Mouse (Mus musculus) testis, adult 2 months (tissue): Measurements from ENCODE around the gene Zkscan2. TPM values are rescaled to one million over a fixed set of nuclear protein-coding genes. Genes with fewer than 3 reads are reported as not detected.
A peak's percentile ranks its signal among the peaks of the same experiment; 100 is the strongest.

ENCODE experiments used
- H3K27ac ChIP-seq: fragments of 200-500 bp; 2 replicates; pipeline ENCODE4 v1.5.1; 2012; ENCODE audit warnings: low read depth, low read length; ENCODE audit not compliant: control insufficient read depth, insufficient read depth
- H3K27me3 ChIP-seq: fragments of 200-500 bp; 2 replicates; pipeline ENCODE4 v1.6.1; 2012; ENCODE audit warnings: mild to moderate bottlenecking, low read length, moderate library complexity; ENCODE audit not compliant: control insufficient read depth, insufficient read depth
- H3K36me3 ChIP-seq: fragments of 200-500 bp; 2 replicates; pipeline ENCODE4 v1.6.1; 2012; ENCODE audit warnings: mild to moderate bottlenecking, low read length; ENCODE audit not compliant: control insufficient read depth, insufficient read depth
- H3K4me1 ChIP-seq: fragments of 200-500 bp; 2 replicates; pipeline ENCODE4 v1.6.1; 2012; ENCODE audit warnings: low read length; ENCODE audit not compliant: control insufficient read depth, insufficient read depth
- H3K4me3 ChIP-seq: fragments of 200-500 bp; 2 replicates; pipeline ENCODE4 v1.5.1; 2012; ENCODE audit warnings: low read depth, mild to moderate bottlenecking, low read length, moderate library complexity, mixed read lengths; ENCODE audit not compliant: control insufficient read depth
- CTCF ChIP-seq: fragments of 200-500 bp; IDR thresholded peaks from 2 replicates; pipeline ENCODE4 v1.5.1; 2012; ENCODE audit warnings: low read depth, mild to moderate bottlenecking, inconsistent platforms, low read length, moderate library complexity; ENCODE audit not compliant: control insufficient read depth, insufficient read depth, insufficient replicate concordance
- POLR2A ChIP-seq: fragments of 200-500 bp; IDR thresholded peaks from 2 replicates; pipeline ENCODE4 v1.6.1; 2012; ENCODE audit warnings: low read depth, mild to moderate bottlenecking, inconsistent platforms, low read length, moderate library complexity; ENCODE audit not compliant: control insufficient read depth
- polyA plus RNA-seq: library from polyadenylated mRNA; depleted of rRNA; stranded (reverse); fragments of >200 nt; gene quantifications from 2 replicates; pipeline ENCODE4 v1.2.3, GENCODE M21; 2012; rRNA removed

Gene Zkscan2
- 1.9 and 2.5 TPM in 2 replicates for polyA plus RNA-seq

DNA sequence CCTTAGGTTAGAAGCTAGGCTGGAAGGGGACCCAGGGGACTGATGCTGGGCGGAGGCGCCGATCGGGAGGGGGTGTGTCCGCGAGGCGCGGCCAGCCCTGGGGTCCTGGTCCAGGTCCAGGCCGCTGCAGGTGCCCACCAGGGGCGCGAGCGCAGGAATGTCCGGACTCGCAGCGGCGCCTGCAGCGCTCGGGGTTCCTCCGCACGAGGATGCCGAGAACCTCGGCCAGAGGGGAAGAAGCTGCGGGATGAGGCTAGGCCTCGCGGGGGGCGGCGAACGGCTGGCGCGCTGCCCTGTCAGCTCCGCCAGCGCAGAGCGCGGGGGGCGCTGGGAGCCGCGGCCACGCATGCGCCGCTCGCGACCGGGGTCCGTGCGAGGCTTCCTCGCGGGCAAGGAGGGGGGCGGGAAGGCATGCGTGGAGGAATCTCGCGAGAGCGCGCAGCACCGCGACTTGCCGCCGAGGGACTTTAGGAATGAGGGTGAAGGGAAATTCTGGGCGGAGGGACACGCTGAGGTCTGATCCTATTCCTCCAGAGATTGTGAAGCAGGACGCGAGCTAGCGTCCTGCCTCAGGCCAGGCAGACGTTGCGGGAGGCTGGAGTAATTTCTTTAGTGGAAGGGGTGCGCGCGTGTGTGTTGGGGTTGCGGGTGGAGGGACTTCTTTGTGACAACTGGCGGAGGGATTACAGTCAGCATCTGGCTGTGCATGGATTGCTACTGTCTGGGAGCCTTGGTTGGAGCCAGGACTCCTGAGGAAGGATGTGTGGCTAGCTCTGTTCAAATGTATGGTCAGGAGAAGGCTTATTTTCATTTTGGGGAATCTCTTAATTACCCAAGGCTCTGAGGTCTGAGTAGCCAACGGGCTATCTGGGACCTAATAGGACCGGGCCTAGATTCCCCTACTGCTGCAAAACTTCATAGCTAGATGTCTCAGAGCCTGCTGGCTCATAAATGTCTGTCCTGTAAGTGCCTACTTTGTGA is at the start of gene Zkscan2:
Gene Zkscan2, minus strand, starts transcription at position 211 of the 981 bp plus-strand sequence.
- peak; percentile 4; the same call in 1 of the 2 replicates for TF ChIP-seq CTCF
- TF ChIP-seq POLR2A: no peak; the same call in none of the 2 replicates
- no peaks in the 10 kb centered on the region for H3K36me3 ChIP-seq
- no peaks in the 10 kb centered on the region for H3K27me3 ChIP-seq
- peak within 1 kb of the TSS; percentile 95 for H3K27ac ChIP-seq
- H3K4me3 ChIP-seq: peak within 1 kb of the TSS; percentile 96
- peaks cover 4% of the 10 kb centered on the region for H3K4me1 ChIP-seq

DNA sequence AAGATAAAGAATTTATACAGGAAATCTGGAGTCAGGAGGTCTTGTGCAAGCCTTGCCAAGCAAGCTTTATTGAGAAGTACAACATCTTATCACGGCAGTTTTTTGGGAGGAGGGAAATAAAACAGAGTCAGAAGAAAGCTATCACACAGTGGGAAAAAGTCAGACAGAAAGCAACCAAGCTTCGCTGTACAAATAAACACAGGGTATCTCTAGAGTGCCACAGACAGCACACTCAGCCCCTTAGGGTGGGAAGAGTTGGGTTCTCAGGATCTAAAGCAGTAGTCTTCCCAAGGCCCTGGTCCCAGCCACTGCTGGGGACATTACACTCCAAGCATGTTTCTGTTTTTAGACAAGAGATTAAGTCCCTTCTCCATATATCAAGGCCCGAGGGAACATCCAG is 28.9 kb upstream of the Zkscan2 start:
- H3K27ac ChIP-seq: no peak overlapping the region
- H3K4me3 ChIP-seq: no peak overlapping the region
- H3K36me3 ChIP-seq: no peaks in the 10 kb centered on the region
- TF ChIP-seq POLR2A: no peak
- no peak for TF ChIP-seq CTCF
- H3K4me1 ChIP-seq: no peaks in the 10 kb centered on the region
- no peaks in the 10 kb centered on the region for H3K27me3 ChIP-seq

DNA sequence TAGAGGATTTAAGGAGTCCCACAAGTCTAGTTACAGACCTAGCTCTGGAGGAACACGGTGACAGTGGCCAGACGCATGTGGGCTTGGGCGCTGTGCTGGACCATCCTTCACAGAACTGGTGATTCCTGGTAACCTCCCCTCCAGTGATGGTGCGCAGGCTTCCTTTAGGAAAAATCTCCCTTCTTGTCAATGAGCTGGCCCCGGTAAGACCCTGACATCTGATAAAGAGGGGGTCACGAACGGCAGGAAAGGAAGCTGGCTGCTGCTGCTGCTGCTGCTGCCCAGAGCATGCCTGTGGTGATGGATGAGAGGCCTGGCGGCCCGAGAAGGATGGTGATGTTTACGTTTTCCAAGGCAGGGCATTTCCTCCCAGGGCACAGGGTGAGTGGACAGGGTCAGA is 25.5 kb upstream of the Zkscan2 start:
- Histone ChIP-seq H3K27me3 (no peaks in the 10 kb centered on the region), H3K27ac (no peak overlapping the region), H3K4me3 (no peak overlapping the region), H3K36me3 (no peaks in the 10 kb centered on the region), H3K4me1 (no peaks in the 10 kb centered on the region; the same call in 1 of the 2 replicates)
- TF ChIP-seq POLR2A (no peak), CTCF (no peak)

DNA sequence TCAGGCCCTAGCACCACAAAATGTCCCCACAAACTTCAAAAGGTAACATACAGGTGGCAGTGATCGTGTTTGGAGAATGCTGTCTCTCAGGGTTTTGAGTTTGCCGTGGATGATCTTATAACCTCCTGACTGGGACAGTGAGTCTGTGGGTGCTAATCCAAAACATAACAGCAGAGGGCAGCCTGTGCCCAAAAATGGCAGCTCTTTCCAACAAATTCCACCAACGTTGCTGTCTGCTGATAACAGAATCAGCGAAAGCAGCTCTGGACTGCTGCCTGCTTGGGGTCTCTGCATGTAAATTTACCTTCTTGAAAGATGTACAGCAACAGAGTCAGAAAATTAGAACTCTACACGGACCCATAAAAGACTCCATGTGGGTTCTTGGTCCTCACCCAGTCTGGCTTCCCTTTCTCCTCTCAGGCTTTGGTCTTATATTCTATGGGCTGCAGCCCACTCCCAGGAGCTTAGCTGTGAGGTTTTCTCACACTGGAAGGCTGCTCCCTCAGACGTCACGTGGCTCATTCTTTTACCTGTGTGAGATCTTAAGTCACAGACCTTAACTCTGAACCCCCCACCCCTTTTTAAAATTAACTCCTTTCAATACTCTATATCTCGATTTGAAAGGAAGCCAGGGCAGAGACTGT is 24.1 kb upstream of the Zkscan2 start:
- Histone ChIP-seq H3K4me3 (no peak overlapping the region), H3K27me3 (no peaks in the 10 kb centered on the region), H3K4me1 (no peaks in the 10 kb centered on the region; the same call in 1 of the 2 replicates), H3K27ac (no peak overlapping the region), H3K36me3 (no peaks in the 10 kb centered on the region)
- TF ChIP-seq CTCF: peak; percentile 28; the same call in 1 of the 2 replicates
- TF ChIP-seq POLR2A: no peak

DNA sequence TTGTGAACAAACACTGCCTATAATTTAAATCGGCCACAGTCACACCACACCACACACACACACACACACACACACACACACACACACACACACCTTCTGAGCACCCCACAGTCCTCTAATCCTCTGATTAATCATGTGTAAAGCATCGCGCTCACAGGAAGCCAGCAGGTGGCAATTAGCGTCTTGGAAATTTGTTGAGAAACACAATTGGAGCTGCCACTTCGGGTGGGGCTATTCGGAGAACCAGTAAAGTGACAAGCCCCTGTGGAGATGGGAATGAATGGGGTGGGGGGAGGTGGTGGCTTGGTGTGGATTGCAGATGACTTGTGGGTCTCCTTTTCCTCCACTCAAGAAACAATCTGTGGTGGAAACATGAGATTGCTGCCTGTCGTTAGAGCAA is 7.7 kb upstream of the Zkscan2 start:
- Histone ChIP-seq H3K36me3 (no peaks in the 10 kb centered on the region), H3K4me1 (no peaks in the 10 kb centered on the region)
- TF ChIP-seq POLR2A: no peak
- TF ChIP-seq CTCF: no peak

DNA sequence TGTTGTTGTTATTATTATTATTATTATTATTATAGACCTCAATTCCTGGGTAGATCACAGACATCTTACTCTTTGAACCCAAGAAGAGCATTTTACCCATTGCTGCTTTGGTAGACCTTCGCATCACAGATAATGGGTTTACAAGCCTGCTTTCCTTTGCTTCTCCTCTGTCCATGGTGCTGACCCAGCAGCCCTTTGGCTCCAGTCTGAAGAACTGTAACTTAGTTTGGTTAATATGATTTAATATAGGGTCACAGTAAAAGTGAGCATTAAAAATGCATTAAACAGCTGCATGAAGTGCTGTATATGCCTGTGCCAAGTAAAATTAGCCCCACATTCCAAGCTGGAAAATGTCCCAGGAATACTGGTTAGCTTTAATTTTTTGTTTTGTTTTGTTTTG is 3.1 kb upstream of the Zkscan2 start:
- TF ChIP-seq CTCF: no peak
- H3K27ac ChIP-seq: no peak overlapping the region
- H3K36me3 ChIP-seq: no peaks in the 10 kb centered on the region
- H3K4me3 ChIP-seq: no peak overlapping the region
- peaks cover 4% of the 10 kb centered on the region for H3K4me1 ChIP-seq
- no peaks in the 10 kb centered on the region for H3K27me3 ChIP-seq

More for the DNA sequence above, 7.7 kb upstream of the Zkscan2 start:
- no peak overlapping the region for H3K4me3 ChIP-seq
- H3K27ac ChIP-seq: no peak overlapping the region
- no peaks in the 10 kb centered on the region for H3K27me3 ChIP-seq
